Mouse (Mus musculus) limb, embryonic 14.5 days (tissue): Measurements from ENCODE around the gene Synrg. TPM values are rescaled to one million over a fixed set of nuclear protein-coding genes. Genes with fewer than 3 reads are reported as not detected.

Experiments
- ATAC-seq: fragments of 200-750 bp; cut with Nextera tagmentation; 2 replicates; pipeline ENCODE4 v1.8.0; 2017; ENCODE audit warnings: low read depth, moderate number of reproducible peaks, moderate TSS enrichment; ENCODE audit not compliant: low FRiP score
- DNase-seq: peaks from one replicate; pipeline ENCODE4 v3.0.0-alpha.2; 2015; ENCODE audit warnings: low spot score
- H3K27ac ChIP-seq: fragments of 300-500 bp; sonication (generic); replicated peaks from 2 replicates; pipeline ENCODE4 v1.5.1; 2014; ENCODE audit warnings: low read depth, mild to moderate bottlenecking, low read length, moderate library complexity, mixed read lengths
- H3K27me3 ChIP-seq: fragments of 300-500 bp; sonication (generic); 2 replicates; pipeline ENCODE4 v1.6.1; 2014; ENCODE audit warnings: low read length, mixed read lengths; ENCODE audit not compliant: control insufficient read depth, insufficient read depth
- H3K36me3 ChIP-seq: fragments of 300-500 bp; sonication (generic); 2 replicates; pipeline ENCODE4 v1.6.1; 2014; ENCODE audit warnings: mild to moderate bottlenecking, low read length, moderate library complexity, mixed read lengths; ENCODE audit not compliant: control insufficient read depth, insufficient read depth
- H3K4me1 ChIP-seq: fragments of 300-500 bp; sonication (generic); 2 replicates; pipeline ENCODE4 v1.6.1; 2014; ENCODE audit warnings: antibody characterized with exemption, low read length, mixed read lengths; ENCODE audit not compliant: control insufficient read depth, insufficient read depth
- H3K4me2 ChIP-seq: fragments of 300-500 bp; sonication (generic); replicated peaks from 2 replicates; pipeline ENCODE4 v1.6.1; 2014; ENCODE audit warnings: low read depth, mild to moderate bottlenecking, low read length, moderate library complexity; ENCODE audit not compliant: severe bottlenecking
- H3K4me3 ChIP-seq: fragments of 300-500 bp; sonication (generic); replicated peaks from 2 replicates; pipeline ENCODE4 v1.5.1; 2014; ENCODE audit warnings: low read length
- H3K9ac ChIP-seq: fragments of 300-500 bp; sonication (generic); 2 replicates; pipeline ENCODE4 v1.6.1; 2014; ENCODE audit warnings: mild to moderate bottlenecking, low read depth, low read length, moderate library complexity; ENCODE audit not compliant: severe bottlenecking
- H3K9me3 ChIP-seq: fragments of 300-500 bp; sonication (generic); 2 replicates; pipeline ENCODE4 v1.6.1; 2016; ENCODE audit warnings: low read length; ENCODE audit not compliant: control insufficient read depth
- POLR2A ChIP-seq: fragments of 200-500 bp; IDR thresholded peaks from 2 replicates; pipeline ENCODE4 v1.8.0; 2012; ENCODE audit warnings: inconsistent platforms, mild to moderate bottlenecking, moderate library complexity, borderline replicate concordance; ENCODE audit not compliant: insufficient read depth, insufficient read length; ENCODE audit errors: extremely low read depth
- WGBS: fragments of 180-500 bp; shearing (Covaris S2); extraction: QIAGEN DNeasy Blood & Tissue Kit; methylation state at CpG from one replicate; pipeline ENCODE4 v1.1.7; 2014; 5-methylcytosine and 5-hydroxymethylcytosine counted together
- polyA plus RNA-seq, 2 experiments: library from polyadenylated mRNA; depleted of rRNA in 1 of 2; stranded (reverse) in 1 of 2; unstranded in 1 of 2; fragments of >200 nt; fragmentation: Nextera tagmentation in 1 of 2; extraction: Ambion mirVana in 1 of 2; gene quantifications; 2 replicates each; pipeline versions ENCODE4 v1.2.1 to v1.2.3; 2012 to 2014

Gene Synrg
- polyA plus RNA-seq, 2 experiments: 9.4 to 13.0 TPM

DNA sequence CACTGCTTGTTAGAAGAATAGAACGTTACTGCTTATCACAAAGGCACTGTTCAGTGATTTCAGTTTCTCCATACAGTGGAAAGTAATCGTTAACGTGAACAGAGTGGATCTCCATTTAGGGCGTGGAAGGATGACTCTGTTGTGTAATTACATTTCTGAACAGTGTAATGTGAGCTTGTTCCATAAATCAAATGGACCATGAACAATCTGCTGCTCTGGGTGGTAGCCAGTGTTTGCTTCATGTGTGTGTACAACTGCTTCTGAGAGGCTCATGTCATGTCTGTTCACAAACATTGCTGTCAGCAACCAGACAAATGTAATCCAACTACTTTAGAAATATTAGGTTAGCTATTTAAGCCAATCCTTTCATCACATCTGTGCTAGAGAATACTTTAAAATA, 27.5 kb downstream of the Synrg start:
- DNase-seq: no peak
- H3K9ac ChIP-seq: no peak overlapping the region
- H3K36me3 ChIP-seq: peaks cover 47% of the 10 kb centered on the region
- H3K27ac ChIP-seq: no peak overlapping the region
- no peak overlapping the region for H3K4me2 ChIP-seq
- H3K4me3 ChIP-seq: no peak overlapping the region
- H3K4me1 ChIP-seq: no peaks in the 10 kb centered on the region
- H3K9me3 ChIP-seq: no peaks in the 10 kb centered on the region
- 75% methylated on average over 4 of the region's 4 CpGs for WGBS
- no peak for TF ChIP-seq POLR2A
- no peak for ATAC-seq
- H3K27me3 ChIP-seq: no peaks in the 10 kb centered on the region

DNA sequence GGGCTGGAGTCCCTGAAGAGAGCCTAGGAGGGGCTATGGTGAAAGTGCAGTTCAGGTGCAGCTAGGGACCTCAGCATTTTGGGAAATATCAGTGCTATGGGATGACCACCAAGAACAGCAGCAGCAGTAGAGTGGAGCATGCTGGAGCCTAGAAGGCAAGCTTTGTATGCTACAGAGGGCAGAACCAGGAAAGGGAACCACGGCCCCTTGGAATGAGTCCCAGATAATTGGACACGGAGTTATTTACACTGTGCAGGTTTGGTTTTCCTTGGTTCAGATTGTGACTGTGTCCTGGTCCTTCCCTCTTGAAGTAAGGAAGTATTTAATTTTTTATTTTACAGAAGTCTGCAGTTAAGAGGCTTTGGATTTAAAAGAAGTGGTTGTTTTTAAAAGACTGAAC, 29.2 kb downstream of the Synrg start:
- H3K36me3 ChIP-seq: peaks cover 49% of the 10 kb centered on the region
- WGBS: 56% methylated on average over 2 of the region's 2 CpGs
- no peak for ATAC-seq
- H3K4me1 ChIP-seq: no peaks in the 10 kb centered on the region
- no peak for TF ChIP-seq POLR2A
- no peak overlapping the region for H3K4me2 ChIP-seq
- no peak overlapping the region for H3K4me3 ChIP-seq
- no peak for DNase-seq
- no peak overlapping the region for H3K27ac ChIP-seq
- H3K9ac ChIP-seq: no peak overlapping the region
- no peaks in the 10 kb centered on the region for H3K9me3 ChIP-seq
- no peaks in the 10 kb centered on the region for H3K27me3 ChIP-seq

DNA sequence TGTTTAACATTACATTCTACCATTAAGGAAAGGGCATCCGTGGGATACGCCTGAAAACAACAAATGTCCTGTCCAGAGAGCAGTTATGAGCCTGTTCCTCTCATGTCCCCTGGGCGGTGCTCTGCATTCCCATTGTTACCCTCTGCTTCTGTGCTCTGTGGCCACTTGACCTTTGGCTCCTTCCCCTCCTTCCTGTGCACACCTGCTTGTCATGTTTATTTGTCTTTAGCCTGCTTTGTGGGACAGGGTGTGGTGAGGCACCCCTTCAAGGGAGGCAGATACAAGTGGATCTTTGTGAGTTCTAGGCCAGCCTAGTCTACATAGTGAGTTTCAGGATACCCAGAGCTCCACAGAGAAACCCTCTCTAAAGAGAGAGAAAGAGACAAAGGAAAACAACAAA, 30.3 kb downstream of the Synrg start:
- H3K4me2 ChIP-seq: no peak overlapping the region
- TF ChIP-seq POLR2A: no peak
- no peaks in the 10 kb centered on the region for H3K4me1 ChIP-seq
- H3K9me3 ChIP-seq: no peaks in the 10 kb centered on the region
- 92% methylated on average over 3 of the region's 3 CpGs for WGBS
- no peak overlapping the region for H3K27ac ChIP-seq
- H3K4me3 ChIP-seq: no peak overlapping the region
- peaks cover 46% of the 10 kb centered on the region for H3K36me3 ChIP-seq
- no peaks in the 10 kb centered on the region for H3K27me3 ChIP-seq
- H3K9ac ChIP-seq: no peak overlapping the region
- no peak for ATAC-seq
- DNase-seq: no peak

DNA sequence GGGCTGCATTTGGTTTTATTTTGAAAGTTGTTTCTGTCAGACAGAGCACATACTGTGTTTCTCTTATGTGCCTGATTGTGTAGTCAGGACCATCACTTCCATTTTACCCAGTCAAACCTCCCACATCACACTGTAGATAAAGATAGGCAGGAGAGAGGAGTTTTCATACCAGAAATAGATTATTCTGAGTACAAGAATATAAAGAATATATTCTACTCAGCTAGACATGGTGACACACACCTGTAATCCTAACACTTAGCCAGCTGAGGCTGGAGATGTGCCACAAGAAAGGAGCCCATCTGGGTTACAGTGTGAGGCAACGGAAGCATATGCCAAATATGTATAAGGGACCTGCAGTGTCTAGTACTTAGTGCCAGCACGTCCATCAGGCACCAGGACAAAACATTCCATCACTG, 31.3 kb downstream of the Synrg start:
- no peak overlapping the region for H3K9ac ChIP-seq
- no peak overlapping the region for H3K4me2 ChIP-seq
- no peaks in the 10 kb centered on the region for H3K27me3 ChIP-seq
- no peaks in the 10 kb centered on the region for H3K4me1 ChIP-seq
- H3K4me3 ChIP-seq: no peak overlapping the region
- ATAC-seq (no peak), DNase-seq (no peak)
- no peaks in the 10 kb centered on the region for H3K9me3 ChIP-seq
- H3K36me3 ChIP-seq: peaks cover 39% of the 10 kb centered on the region
- TF ChIP-seq POLR2A: no peak
- no peak overlapping the region for H3K27ac ChIP-seq
- 74% methylated on average over 2 of the region's 2 CpGs for WGBS

DNA sequence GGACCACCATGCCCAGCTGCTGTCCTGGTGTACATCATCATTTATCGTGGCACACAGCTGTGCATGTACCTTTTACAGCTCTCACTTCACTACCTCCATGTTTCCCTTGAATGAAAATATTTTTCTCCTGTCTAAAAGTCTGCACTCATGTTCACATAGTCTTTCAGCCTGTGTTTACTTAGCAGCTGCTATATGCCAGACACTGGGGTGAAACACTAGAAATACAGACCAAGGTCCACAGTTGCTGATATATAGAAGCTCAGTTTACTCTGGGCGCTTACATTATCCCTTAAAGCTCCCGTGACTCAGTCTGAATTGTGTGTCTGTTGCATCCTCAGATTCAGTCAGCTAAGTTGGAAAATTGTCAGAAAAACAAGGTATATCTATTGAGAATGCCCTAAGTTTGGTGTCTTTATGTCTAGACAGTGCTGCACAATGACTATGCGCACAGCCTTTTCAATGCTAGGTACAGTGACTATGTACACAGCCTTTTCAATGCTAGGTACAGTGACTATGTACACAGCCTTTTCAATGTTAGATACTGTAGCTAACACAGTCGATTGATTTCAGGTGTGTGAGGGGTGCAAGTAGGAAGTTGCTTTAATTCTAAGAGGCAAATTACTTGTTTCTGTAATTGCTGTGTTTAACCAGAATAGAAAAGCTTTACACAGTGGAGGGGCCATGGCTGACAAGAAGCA, 33.1 kb downstream of the Synrg start:
- no peak for ATAC-seq
- peaks cover 31% of the 10 kb centered on the region for H3K36me3 ChIP-seq
- no peak for TF ChIP-seq POLR2A

DNA sequence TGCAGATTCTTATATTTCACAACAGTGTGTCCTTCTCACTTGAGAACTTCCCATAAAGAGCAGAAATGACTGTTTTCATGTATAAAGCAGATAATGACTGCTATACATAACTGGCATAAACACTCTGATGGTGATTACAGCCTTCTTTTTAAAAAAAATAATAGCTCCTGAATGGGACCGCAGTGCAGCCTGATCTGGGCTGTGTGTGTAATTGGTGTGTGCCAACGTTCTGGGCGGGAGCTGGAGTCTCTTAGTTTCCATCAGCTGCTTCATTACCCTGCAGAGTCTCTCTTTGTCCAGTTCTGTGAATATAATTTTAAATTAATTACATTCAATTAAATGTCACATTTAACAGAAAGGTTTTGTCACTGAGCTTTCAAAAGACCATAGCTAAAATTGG, 34.8 kb downstream of the Synrg start:
- H3K27ac ChIP-seq: no peak overlapping the region
- no peak for ATAC-seq

More for the DNA sequence above, 33.1 kb downstream of the Synrg start:
- Histone ChIP-seq H3K27me3 (no peaks in the 10 kb centered on the region), H3K9ac (no peak overlapping the region), H3K4me3 (no peak overlapping the region), H3K4me1 (no peaks in the 10 kb centered on the region), H3K9me3 (no peaks in the 10 kb centered on the region), H3K27ac (no peak overlapping the region), H3K4me2 (no peak overlapping the region)
- WGBS: 87% methylated on average over 5 of the region's 5 CpGs
- DNase-seq: no peak

More for the DNA sequence above, 34.8 kb downstream of the Synrg start:
- no peak overlapping the region for H3K4me3 ChIP-seq
- 85% methylated on average over 3 of the region's 3 CpGs for WGBS
- H3K4me2 ChIP-seq: no peak overlapping the region
- peaks cover 38% of the 10 kb centered on the region for H3K36me3 ChIP-seq
- DNase-seq: no peak
- no peaks in the 10 kb centered on the region for H3K4me1 ChIP-seq
- no peak overlapping the region for H3K9ac ChIP-seq
- no peaks in the 10 kb centered on the region for H3K27me3 ChIP-seq
- TF ChIP-seq POLR2A: no peak
- no peaks in the 10 kb centered on the region for H3K9me3 ChIP-seq
